Mouse (Mus musculus): ENCODE results near the gene Hnrnpab. TPM values are rescaled to one million over a fixed set of nuclear protein-coding genes. Genes with fewer than 3 reads are reported as not detected.
A peak's percentile ranks its signal among the peaks of the same experiment; 100 is the strongest.

Hnrnpab gene
- polyA plus RNA-seq, 1 experiment from 2014 or later: 130 TPM

DNA sequence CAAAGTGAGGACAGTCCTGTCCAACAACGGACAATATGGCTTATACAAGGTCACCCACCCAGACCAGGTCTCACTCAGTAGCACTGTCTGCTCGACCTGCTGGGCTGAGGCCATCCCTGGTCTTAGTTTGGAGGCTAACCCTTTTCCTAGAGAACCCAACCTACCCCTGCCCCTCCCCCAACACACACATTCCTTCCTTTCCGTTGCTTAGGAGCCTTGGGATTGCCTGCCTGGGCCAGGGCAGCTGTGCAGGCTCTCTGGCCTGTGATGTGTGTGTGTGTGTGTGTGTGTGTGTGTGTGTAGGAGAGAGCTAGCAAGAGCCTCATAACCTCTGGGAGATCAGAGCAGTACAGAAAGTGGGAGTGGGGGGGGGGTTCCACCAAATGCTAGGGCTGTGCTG, 41.9 kb upstream of the Hnrnpab start:
- Histone ChIP-seq H3K9ac (ENCODE audit: low read depth, low read length) (no peak overlapping the region), H3K9me3 (replicated peaks; ENCODE audit: control insufficient read depth, low read length) (no peaks in the 10 kb centered on the region), H3K27ac (ENCODE audit: low read length) (no peak overlapping the region), H3K4me3 (ENCODE audit: low read depth, low read length) (no peak overlapping the region), H3K27me3 (ENCODE audit: control insufficient read depth, insufficient read depth, low read depth, low read length) (peaks cover 36% of the 10 kb centered on the region), H3K4me1 (ENCODE audit: control insufficient read depth, low read depth, low read length) (peaks cover 11% of the 10 kb centered on the region), H3K4me2 (ENCODE audit: low read depth, low read length) (no peak overlapping the region), H3K36me3 (ENCODE audit: control insufficient read depth, insufficient read depth) (no peaks in the 10 kb centered on the region)
- 51% methylated on average over 3 of the region's 3 CpGs for WGBS (ENCODE audit: insufficient replicate concordance)
- no peak for ATAC-seq (ENCODE audit: low read depth)

DNA sequence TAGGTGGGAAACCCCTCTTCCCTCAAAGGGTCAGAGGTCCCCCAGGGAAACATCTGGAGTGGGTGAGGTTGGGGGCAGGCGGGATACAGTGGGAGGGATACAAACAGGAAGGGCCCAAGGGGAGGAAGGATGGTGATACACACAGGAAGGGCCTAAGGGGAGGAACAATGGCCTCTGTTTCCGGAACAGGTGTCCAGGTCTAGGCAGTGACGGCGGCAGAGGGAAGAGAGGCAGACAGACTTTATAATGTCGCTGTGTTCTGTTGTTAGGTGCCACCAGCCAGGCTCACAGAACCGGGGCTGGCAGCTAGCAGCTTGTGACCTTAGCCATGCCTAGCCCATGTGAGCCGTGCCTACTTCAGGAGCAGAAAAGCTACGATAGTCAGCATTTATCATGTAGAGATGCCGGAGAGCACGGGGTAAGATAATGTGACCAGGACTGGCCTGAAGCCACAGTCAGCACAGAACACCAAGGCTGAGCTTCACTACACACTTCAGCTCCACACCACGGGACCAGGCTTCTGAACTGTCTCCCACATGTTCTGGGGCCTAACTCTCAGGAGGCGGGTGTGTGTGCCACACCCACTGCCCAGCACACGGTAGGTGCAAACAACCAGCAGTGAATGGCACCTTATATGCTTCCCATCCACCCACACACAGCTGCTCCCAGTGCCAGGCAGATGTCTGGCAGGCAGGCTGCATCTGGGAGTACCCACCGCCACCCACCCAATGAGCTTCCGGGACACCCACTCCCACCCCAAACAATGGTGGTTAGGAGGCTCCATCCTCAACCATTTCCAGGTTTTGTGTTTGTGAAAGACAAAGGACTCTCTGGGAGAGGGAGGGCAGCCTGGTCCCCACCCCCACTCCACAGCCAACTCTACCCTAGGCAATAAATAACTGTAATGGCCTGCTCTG, 40.4 kb upstream of the Hnrnpab start:
- no peak overlapping the region; the same call in 1 of the 2 replicates for H3K27ac ChIP-seq (ENCODE audit: low read length)
- no peak overlapping the region for H3K4me2 ChIP-seq (ENCODE audit: low read depth, low read length)

DNA sequence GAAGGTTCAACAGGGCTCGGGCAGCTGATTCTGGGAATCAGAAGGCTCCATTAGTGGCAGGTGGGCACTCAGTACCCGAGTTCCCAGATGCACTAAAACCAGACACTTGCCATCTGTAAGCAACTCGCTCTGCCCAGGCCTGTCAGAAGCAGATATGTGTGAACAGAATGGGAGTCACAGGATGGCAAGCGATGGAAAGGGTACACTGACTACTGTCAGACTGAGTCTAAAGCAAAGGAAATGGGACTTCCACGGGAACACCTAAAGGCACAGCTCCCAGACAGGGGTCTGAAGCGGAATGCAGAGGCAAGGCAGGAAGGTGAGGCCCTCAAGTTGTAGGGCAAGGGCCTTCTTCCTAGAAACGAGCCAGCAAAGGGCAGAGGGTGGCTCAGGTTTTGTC, 39.6 kb upstream of the Hnrnpab start:
- Histone ChIP-seq H3K9ac (ENCODE audit: low read depth, low read length) (no peak overlapping the region), H3K36me3 (ENCODE audit: control insufficient read depth, insufficient read depth) (no peaks in the 10 kb centered on the region), H3K27ac (ENCODE audit: low read length) (no peak overlapping the region), H3K9me3 (replicated peaks; ENCODE audit: control insufficient read depth, low read length) (no peaks in the 10 kb centered on the region), H3K27me3 (ENCODE audit: control insufficient read depth, insufficient read depth, low read depth, low read length) (peaks cover 27% of the 10 kb centered on the region), H3K4me1 (ENCODE audit: control insufficient read depth, low read depth, low read length) (peaks cover 11% of the 10 kb centered on the region), H3K4me2 (ENCODE audit: low read depth, low read length) (no peak overlapping the region), H3K4me3 (ENCODE audit: low read depth, low read length) (no peak overlapping the region)
- WGBS (ENCODE audit: insufficient replicate concordance): 63% methylated on average over 7 of the region's 7 CpGs
- no peak for ATAC-seq (ENCODE audit: low read depth)

More for the DNA sequence above, 40.4 kb upstream of the Hnrnpab start:
- Histone ChIP-seq H3K9me3 (replicated peaks; ENCODE audit: control insufficient read depth, low read length) (no peaks in the 10 kb centered on the region), H3K27me3 (ENCODE audit: control insufficient read depth, insufficient read depth, low read depth, low read length) (peaks cover 34% of the 10 kb centered on the region), H3K4me1 (ENCODE audit: control insufficient read depth, low read depth, low read length) (peaks cover 11% of the 10 kb centered on the region), H3K9ac (ENCODE audit: low read depth, low read length) (no peak overlapping the region), H3K4me3 (ENCODE audit: low read depth, low read length) (no peak overlapping the region), H3K36me3 (ENCODE audit: control insufficient read depth, insufficient read depth) (no peaks in the 10 kb centered on the region)
- ATAC-seq (ENCODE audit: low read depth): no peak
- WGBS (ENCODE audit: insufficient replicate concordance): 31% methylated on average over 15 of the region's 15 CpGs

GRCm38 (mm10) chr11:51645293-51645692, 38.6 kb upstream of the Hnrnpab start:
- no peak overlapping the region for H3K4me2 ChIP-seq (ENCODE audit: low read depth, low read length)
- no peak overlapping the region for H3K27ac ChIP-seq (ENCODE audit: low read length)
- H3K9ac ChIP-seq (ENCODE audit: low read depth, low read length): no peak overlapping the region
- no peaks in the 10 kb centered on the region for H3K9me3 ChIP-seq (replicated peaks; ENCODE audit: control insufficient read depth, low read length)
- WGBS (ENCODE audit: insufficient replicate concordance): 71% methylated on average over 13 of the region's 13 CpGs
- no peaks in the 10 kb centered on the region for H3K36me3 ChIP-seq (ENCODE audit: control insufficient read depth, insufficient read depth)
- H3K4me1 ChIP-seq (ENCODE audit: control insufficient read depth, low read depth, low read length): peaks cover 10% of the 10 kb centered on the region
- H3K4me3 ChIP-seq (ENCODE audit: low read depth, low read length): no peak overlapping the region
- H3K27me3 ChIP-seq (ENCODE audit: control insufficient read depth, insufficient read depth, low read depth, low read length): peaks cover 18% of the 10 kb centered on the region
- no peak for ATAC-seq (ENCODE audit: low read depth)

GRCm38 (mm10) chr11:51644217-51644616, 37.6 kb upstream of the Hnrnpab start:
- no peak overlapping the region for H3K4me2 ChIP-seq (ENCODE audit: low read depth, low read length)
- H3K27ac ChIP-seq (ENCODE audit: low read length): peak overlapping the region; percentile 43; the same call in 1 of the 2 replicates
- no peaks in the 10 kb centered on the region for H3K9me3 ChIP-seq (replicated peaks; ENCODE audit: control insufficient read depth, low read length)
- H3K4me3 ChIP-seq (ENCODE audit: low read depth, low read length): no peak overlapping the region
- no peak for ATAC-seq (ENCODE audit: low read depth)
- H3K36me3 ChIP-seq (ENCODE audit: control insufficient read depth, insufficient read depth): no peaks in the 10 kb centered on the region
- 36% methylated on average over 16 of the region's 16 CpGs for WGBS (ENCODE audit: insufficient replicate concordance)
- H3K27me3 ChIP-seq (ENCODE audit: control insufficient read depth, insufficient read depth, low read depth, low read length): peaks cover 7% of the 10 kb centered on the region
- no peak overlapping the region for H3K9ac ChIP-seq (ENCODE audit: low read depth, low read length)
- peaks cover under 1% of the 10 kb centered on the region; the same call in 1 of the 2 replicates for H3K4me1 ChIP-seq (ENCODE audit: control insufficient read depth, low read depth, low read length)

- H3K36me3 ChIP-seq (ENCODE audit: control insufficient read depth, insufficient read depth): no peaks in the 10 kb centered on the region
- peak overlapping the region; percentile 43; the same call in 1 of the 2 replicates for H3K27ac ChIP-seq (ENCODE audit: low read length)
- no peak for ATAC-seq (ENCODE audit: low read depth)
- H3K4me3 ChIP-seq (ENCODE audit: low read depth, low read length): no peak overlapping the region
- no peak overlapping the region for H3K9ac ChIP-seq (ENCODE audit: low read depth, low read length)
- no peaks in the 10 kb centered on the region for H3K4me1 ChIP-seq (ENCODE audit: control insufficient read depth, low read depth, low read length)
- no peak overlapping the region for H3K4me2 ChIP-seq (ENCODE audit: low read depth, low read length)
- no peaks in the 10 kb centered on the region for H3K9me3 ChIP-seq (replicated peaks; ENCODE audit: control insufficient read depth, low read length)
- WGBS (ENCODE audit: insufficient replicate concordance): 45% methylated on average over 15 of the region's 15 CpGs
- peaks cover 3% of the 10 kb centered on the region; the same call in 1 of the 2 replicates for H3K27me3 ChIP-seq (ENCODE audit: control insufficient read depth, insufficient read depth, low read depth, low read length)
These were observed 37.1 kb upstream of the Hnrnpab start for GRCm38 (mm10) chr11:51643761-51644160.

GRCm38 (mm10) chr11:51643202-51643601, 36.6 kb upstream of the Hnrnpab start:
- Histone ChIP-seq H3K27me3 (ENCODE audit: control insufficient read depth, insufficient read depth, low read depth, low read length) (peaks cover 3% of the 10 kb centered on the region; the same call in 1 of the 2 replicates), H3K9me3 (replicated peaks; ENCODE audit: control insufficient read depth, low read length) (no peaks in the 10 kb centered on the region), H3K4me1 (ENCODE audit: control insufficient read depth, low read depth, low read length) (no peaks in the 10 kb centered on the region), H3K27ac (ENCODE audit: low read length) (no peak overlapping the region), H3K4me2 (ENCODE audit: low read depth, low read length) (no peak overlapping the region), H3K9ac (ENCODE audit: low read depth, low read length) (no peak overlapping the region), H3K36me3 (ENCODE audit: control insufficient read depth, insufficient read depth) (no peaks in the 10 kb centered on the region), H3K4me3 (ENCODE audit: low read depth, low read length) (no peak overlapping the region)
- no peak for ATAC-seq (ENCODE audit: low read depth)
- 53% methylated on average over 9 of the region's 9 CpGs for WGBS (ENCODE audit: insufficient replicate concordance)

GRCm38 (mm10) chr11:51640748-51641147, 34.1 kb upstream of the Hnrnpab start:
- Histone ChIP-seq H3K4me1 (ENCODE audit: control insufficient read depth, low read depth, low read length) (peaks cover 12% of the 10 kb centered on the region), H3K4me2 (ENCODE audit: low read depth, low read length) (no peak overlapping the region), H3K27ac (ENCODE audit: low read length) (no peak overlapping the region), H3K4me3 (ENCODE audit: low read depth, low read length) (no peak overlapping the region), H3K27me3 (ENCODE audit: control insufficient read depth, insufficient read depth, low read depth, low read length) (peaks cover 3% of the 10 kb centered on the region; the same call in 1 of the 2 replicates), H3K9ac (ENCODE audit: low read depth, low read length) (no peak overlapping the region), H3K9me3 (replicated peaks; ENCODE audit: control insufficient read depth, low read length) (no peaks in the 10 kb centered on the region), H3K36me3 (ENCODE audit: control insufficient read depth, insufficient read depth) (no peaks in the 10 kb centered on the region)
- ATAC-seq (ENCODE audit: low read depth): no peak
- 66% methylated on average over 7 of the region's 7 CpGs for whole genome bisulfite sequencing (ENCODE audit: insufficient replicate concordance)

DNA sequence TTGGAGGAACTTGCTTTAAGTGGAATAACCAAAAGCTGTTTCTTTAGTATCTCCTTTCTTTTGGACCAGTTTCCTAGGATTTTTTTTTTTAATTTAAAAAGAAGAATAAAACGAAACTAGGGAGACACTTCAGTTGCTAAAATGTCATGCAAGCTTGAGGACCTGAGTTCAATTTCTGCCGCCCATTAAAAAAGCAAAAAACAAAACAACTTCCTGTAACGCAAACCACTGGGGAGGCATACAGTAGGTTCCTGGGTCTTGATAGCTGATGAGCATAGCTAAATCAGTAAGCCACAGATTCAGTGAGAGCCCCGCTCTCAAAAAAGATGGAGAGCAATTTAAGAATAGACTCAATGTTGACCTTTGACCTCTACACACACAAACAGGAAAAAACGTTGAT, 31.9 kb upstream of the Hnrnpab start:
- Histone ChIP-seq H3K9me3 (replicated peaks; ENCODE audit: control insufficient read depth, low read length) (no peaks in the 10 kb centered on the region), H3K27ac (ENCODE audit: low read length) (peak overlapping the region; percentile 16; the same call in 1 of the 2 replicates), H3K9ac (ENCODE audit: low read depth, low read length) (no peak overlapping the region), H3K4me3 (ENCODE audit: low read depth, low read length) (no peak overlapping the region), H3K36me3 (ENCODE audit: control insufficient read depth, insufficient read depth) (no peaks in the 10 kb centered on the region), H3K4me2 (ENCODE audit: low read depth, low read length) (peak overlapping the region; percentile 47), H3K4me1 (ENCODE audit: control insufficient read depth, low read depth, low read length) (peaks cover 25% of the 10 kb centered on the region), H3K27me3 (ENCODE audit: control insufficient read depth, insufficient read depth, low read depth, low read length) (no peaks in the 10 kb centered on the region)
- no peak for ATAC-seq (ENCODE audit: low read depth)
- 47% methylated on average over 5 of the region's 5 CpGs for WGBS (ENCODE audit: insufficient replicate concordance)

Data from liver, embryonic 16.5 days (tissue).